Mouse (Mus musculus): ENCODE results near the gene P2ry12. TPM values are rescaled to one million over a fixed set of nuclear protein-coding genes. Genes with fewer than 3 reads are reported as not detected.
A peak's percentile ranks its signal among the peaks of the same experiment; 100 is the strongest.

The P2ry12 gene
- polyA plus RNA-seq (2016; fragmentation: Nextera tagmentation; extraction: Ambion mirVana), result 2.0 and 2.1 TPM in 2 replicates

GRCm38 (mm10) chr3:59262704-59263103 is at the start of gene P2ry12:
P2ry12 (minus strand) TSS chr3:59262871.
- 22% methylated on average over 7 of the region's 7 CpGs for WGBS
- Histone ChIP-seq H3K4me2 (replicated peaks) (no peak within 1 kb of the TSS), H3K9me3 (no peaks in the 10 kb centered on the region), H3K36me3 (no peaks in the 10 kb centered on the region), H3K27ac (no peak within 1 kb of the TSS), H3K27me3 (no peaks in the 10 kb centered on the region), H3K9ac (no peak within 1 kb of the TSS), H3K4me3 (no peak within 1 kb of the TSS), H3K4me1 (peaks cover 6% of the 10 kb centered on the region; the same call in 1 of the 2 replicates)
- no peak for ATAC-seq (ENCODE audit: insufficient number of reproducible peaks, insufficient read depth, low FRiP score, low TSS enrichment)

DNA sequence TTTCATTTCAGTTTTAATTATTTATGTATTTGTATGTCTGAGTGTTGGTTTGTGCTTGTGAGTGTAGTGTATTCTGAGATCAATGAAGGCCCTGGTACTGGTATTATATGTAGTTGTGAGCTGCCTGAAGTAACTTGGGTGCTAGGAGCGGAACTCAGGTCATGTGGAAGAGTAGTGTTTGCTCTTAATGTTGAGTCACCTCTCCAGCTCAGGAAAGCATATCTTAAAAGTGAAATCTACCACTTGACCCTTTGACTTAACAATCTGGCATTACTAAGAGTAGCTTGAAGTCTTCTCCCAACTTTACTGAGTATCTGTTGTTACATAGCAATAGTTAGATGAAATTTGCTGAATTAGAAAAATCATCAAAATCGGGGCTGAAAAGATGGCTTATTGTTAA is 42.8 kb upstream of the P2ry12 start:
- no peak overlapping the region for H3K27ac ChIP-seq
- H3K9me3 ChIP-seq, result no peaks in the 10 kb centered on the region
- H3K36me3 ChIP-seq, result no peaks in the 10 kb centered on the region
- H3K4me2 ChIP-seq (replicated peaks), result no peak overlapping the region
- no peak for ATAC-seq (ENCODE audit: insufficient number of reproducible peaks, insufficient read depth, low FRiP score, low TSS enrichment)
- WGBS, result 85% methylated on average over 2 of the region's 2 CpGs
- H3K9ac ChIP-seq, result no peak overlapping the region
- H3K4me3 ChIP-seq, result no peak overlapping the region
- no peaks in the 10 kb centered on the region for H3K27me3 ChIP-seq
- no peaks in the 10 kb centered on the region for H3K4me1 ChIP-seq

- WGBS, result 89% methylated on average over 5 of the region's 5 CpGs
- H3K27me3 ChIP-seq, result no peaks in the 10 kb centered on the region
- H3K9ac ChIP-seq, result no peak overlapping the region
Observed at GRCm38 (mm10) chr3:59304944-59305343, 42.3 kb upstream of the P2ry12 start.

DNA sequence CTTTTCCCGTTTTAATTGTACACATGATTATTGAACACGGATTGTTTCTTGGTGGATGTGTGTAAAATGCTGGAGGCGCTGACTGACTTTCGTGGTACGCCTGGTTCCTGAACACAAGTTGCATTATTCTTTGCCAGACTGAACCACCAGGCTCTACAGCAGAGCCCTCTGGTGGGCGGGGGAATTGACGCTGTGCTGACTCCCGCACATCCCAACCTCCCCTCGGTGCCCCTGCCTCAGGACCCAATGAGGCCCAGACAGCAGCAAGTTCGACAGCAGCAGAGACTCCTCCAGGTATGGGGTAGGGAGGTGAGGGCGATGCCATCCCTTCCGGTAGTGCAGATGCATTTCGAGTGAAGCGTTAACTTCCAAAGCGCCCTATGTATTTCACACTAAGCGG is 35.0 kb upstream of the P2ry12 start:
- Histone ChIP-seq H3K9me3 (no peaks in the 10 kb centered on the region), H3K27ac (no peak overlapping the region), H3K4me2 (replicated peaks) (no peak overlapping the region), H3K4me3 (no peak overlapping the region), H3K27me3 (no peaks in the 10 kb centered on the region), H3K9ac (no peak overlapping the region), H3K4me1 (0 out of 2 replicates have a peak, but pooled peaks cover 3% of the 10 kb centered on the region), H3K36me3 (no peaks in the 10 kb centered on the region)
- 80% methylated on average over 16 of the region's 16 CpGs for WGBS
- no peak for ATAC-seq (ENCODE audit: insufficient number of reproducible peaks, insufficient read depth, low FRiP score, low TSS enrichment)

More at GRCm38 (mm10) chr3:59304944-59305343, 42.3 kb upstream of the P2ry12 start:
- Histone ChIP-seq H3K4me2 (replicated peaks) (no peak overlapping the region), H3K36me3 (no peaks in the 10 kb centered on the region), H3K27ac (no peak overlapping the region), H3K4me1 (no peaks in the 10 kb centered on the region), H3K9me3 (no peaks in the 10 kb centered on the region), H3K4me3 (no peak overlapping the region)
- no peak for ATAC-seq (ENCODE audit: insufficient number of reproducible peaks, insufficient read depth, low FRiP score, low TSS enrichment)

- 74% methylated on average over 5 of the region's 5 CpGs for WGBS
Observed at GRCm38 (mm10) chr3:59296563-59297130, 34.0 kb upstream of the P2ry12 start.

GRCm38 (mm10) chr3:59295699-59296562 is 33.3 kb upstream of the P2ry12 start:
- 68% methylated on average over 16 of the region's 16 CpGs for WGBS
- no peak overlapping the region for H3K4me2 ChIP-seq (replicated peaks)
- H3K9me3 ChIP-seq, result no peaks in the 10 kb centered on the region
- 0 out of 2 replicates have a peak, but pooled peaks cover 3% of the 10 kb centered on the region for H3K4me1 ChIP-seq
- no peak for ATAC-seq (ENCODE audit: insufficient number of reproducible peaks, insufficient read depth, low FRiP score, low TSS enrichment)
- H3K27me3 ChIP-seq, result no peaks in the 10 kb centered on the region
- H3K4me3 ChIP-seq, result no peak overlapping the region
- no peaks in the 10 kb centered on the region for H3K36me3 ChIP-seq
- peak overlapping the region; percentile 69 for H3K27ac ChIP-seq
- H3K9ac ChIP-seq, result no peak overlapping the region

More at GRCm38 (mm10) chr3:59296563-59297130, 34.0 kb upstream of the P2ry12 start:
- ATAC-seq (ENCODE audit: insufficient number of reproducible peaks, insufficient read depth, low FRiP score, low TSS enrichment), result no peak
- no peaks in the 10 kb centered on the region for H3K27me3 ChIP-seq
- H3K9ac ChIP-seq, result no peak overlapping the region
- H3K4me3 ChIP-seq, result no peak overlapping the region
- H3K36me3 ChIP-seq, result no peaks in the 10 kb centered on the region
- H3K4me1 ChIP-seq, result 0 out of 2 replicates have a peak, but pooled peaks cover 3% of the 10 kb centered on the region
- H3K4me2 ChIP-seq (replicated peaks), result no peak overlapping the region
- no peak overlapping the region for H3K27ac ChIP-seq
- no peaks in the 10 kb centered on the region for H3K9me3 ChIP-seq

DNA sequence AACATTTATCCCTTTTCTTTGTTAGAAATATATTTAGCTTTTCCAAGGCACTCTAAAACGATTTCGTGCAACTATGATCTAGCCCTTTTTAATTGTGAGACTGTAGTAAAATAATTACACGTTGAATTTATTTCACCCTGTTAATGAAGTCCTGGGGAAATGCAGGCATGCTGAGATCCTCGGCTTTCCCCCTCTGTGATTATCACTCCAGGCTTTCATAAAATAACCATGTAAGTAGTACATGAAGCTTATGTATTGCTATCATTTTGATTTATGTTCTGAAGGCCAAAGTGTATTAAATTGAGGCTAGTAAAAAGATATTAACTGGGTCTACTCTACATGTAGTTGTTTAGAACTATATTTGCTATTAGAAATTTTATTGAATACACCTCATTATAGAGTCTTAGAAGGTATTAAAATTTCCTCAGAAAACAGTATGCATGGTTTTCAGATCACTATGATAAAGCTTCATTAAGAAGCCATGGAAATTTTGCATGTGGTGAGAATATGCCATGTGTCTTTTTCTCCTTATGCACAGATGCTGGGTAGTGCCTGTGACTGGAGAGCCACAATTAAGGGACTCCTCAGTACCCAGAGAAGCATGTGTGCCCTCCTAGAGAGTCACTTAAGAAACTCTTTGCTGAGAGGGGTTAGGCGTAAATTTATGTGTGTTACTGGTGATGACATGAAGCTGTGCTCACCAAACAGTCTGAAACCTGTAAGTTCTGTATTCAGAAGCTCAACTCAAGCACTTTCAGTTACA is 30.9 kb upstream of the P2ry12 start:
- ATAC-seq (ENCODE audit: insufficient number of reproducible peaks, insufficient read depth, low FRiP score, low TSS enrichment), result no peak
- Histone ChIP-seq H3K9me3 (no peaks in the 10 kb centered on the region), H3K27me3 (no peaks in the 10 kb centered on the region), H3K27ac (no peak overlapping the region), H3K9ac (no peak overlapping the region), H3K4me2 (replicated peaks) (no peak overlapping the region), H3K36me3 (no peaks in the 10 kb centered on the region), H3K4me1 (0 out of 2 replicates have a peak, but pooled peaks cover 3% of the 10 kb centered on the region), H3K4me3 (no peak overlapping the region)
- WGBS, result 88% methylated on average over 5 of the region's 5 CpGs

DNA sequence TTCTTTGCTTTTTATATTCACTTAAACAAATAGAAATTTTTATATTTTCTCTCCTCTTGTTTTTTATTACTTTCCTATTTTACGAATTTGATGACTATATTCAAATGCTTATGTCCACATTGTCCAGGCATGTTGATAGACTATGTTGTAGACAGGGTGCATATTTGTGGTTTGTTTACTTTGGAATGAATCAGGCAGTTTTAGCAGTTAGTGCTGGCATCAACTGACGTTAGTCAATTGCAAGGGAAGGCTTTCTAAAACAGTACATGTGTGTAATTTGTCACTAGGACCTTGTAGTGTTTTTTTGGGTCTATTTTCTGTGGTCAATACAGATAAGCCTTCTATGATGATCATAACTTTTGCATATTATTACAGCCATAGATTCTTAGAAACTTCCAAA is 27.9 kb upstream of the P2ry12 start:
- 57% methylated on average over 2 of the region's 2 CpGs for WGBS
- no peaks in the 10 kb centered on the region for H3K9me3 ChIP-seq
- no peak for ATAC-seq (ENCODE audit: insufficient number of reproducible peaks, insufficient read depth, low FRiP score, low TSS enrichment)
- H3K4me3 ChIP-seq, result no peak overlapping the region
- H3K36me3 ChIP-seq, result no peaks in the 10 kb centered on the region
- no peak overlapping the region for H3K27ac ChIP-seq
- no peak overlapping the region for H3K4me2 ChIP-seq (replicated peaks)
- H3K4me1 ChIP-seq, result no peaks in the 10 kb centered on the region
- H3K27me3 ChIP-seq, result no peaks in the 10 kb centered on the region
- H3K9ac ChIP-seq, result no peak overlapping the region

DNA sequence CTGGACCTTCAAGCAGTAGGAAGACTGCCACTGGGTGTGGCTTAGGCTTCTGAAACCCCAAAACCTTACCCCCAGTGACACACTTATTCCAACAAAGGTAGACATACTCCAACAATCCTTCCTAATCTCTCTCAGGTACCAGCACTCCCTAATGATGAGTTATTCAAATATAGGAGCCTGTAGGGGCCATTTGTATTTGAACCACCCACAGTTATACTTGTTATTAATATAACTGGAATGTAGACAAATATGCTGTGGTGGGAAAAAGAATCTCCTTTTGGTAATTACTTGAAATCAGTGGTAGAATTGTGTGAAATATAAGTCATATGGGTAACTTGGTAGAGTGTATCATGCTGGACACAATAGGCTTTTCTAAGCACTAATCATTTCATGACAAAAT is 15.9 kb upstream of the P2ry12 start:
- no peak overlapping the region for H3K9ac ChIP-seq
- no peak for ATAC-seq (ENCODE audit: insufficient number of reproducible peaks, insufficient read depth, low FRiP score, low TSS enrichment)
- no peaks in the 10 kb centered on the region for H3K9me3 ChIP-seq
- H3K4me2 ChIP-seq (replicated peaks), result no peak overlapping the region
- H3K4me1 ChIP-seq, result 0 out of 2 replicates have a peak, but pooled peaks cover 8% of the 10 kb centered on the region
- H3K27me3 ChIP-seq, result no peaks in the 10 kb centered on the region
- H3K36me3 ChIP-seq, result no peaks in the 10 kb centered on the region
- H3K4me3 ChIP-seq, result no peak overlapping the region
- H3K27ac ChIP-seq, result no peak overlapping the region

GRCm38 (mm10) chr3:59278254-59278533 is 15.5 kb upstream of the P2ry12 start:
- Histone ChIP-seq H3K36me3 (no peaks in the 10 kb centered on the region), H3K27me3 (no peaks in the 10 kb centered on the region), H3K9me3 (no peaks in the 10 kb centered on the region), H3K27ac (no peak overlapping the region), H3K9ac (no peak overlapping the region), H3K4me2 (replicated peaks) (no peak overlapping the region), H3K4me1 (0 out of 2 replicates have a peak, but pooled peaks cover 8% of the 10 kb centered on the region), H3K4me3 (no peak overlapping the region)
- no peak for ATAC-seq (ENCODE audit: insufficient number of reproducible peaks, insufficient read depth, low FRiP score, low TSS enrichment)
- 84% methylated on average over 3 of the region's 3 CpGs for WGBS

GRCm38 (mm10) chr3:59277502-59278253 is 15.0 kb upstream of the P2ry12 start:
- Histone ChIP-seq H3K27ac (no peak overlapping the region), H3K27me3 (no peaks in the 10 kb centered on the region), H3K4me3 (no peak overlapping the region), H3K36me3 (no peaks in the 10 kb centered on the region), H3K4me1 (0 out of 2 replicates have a peak, but pooled peaks cover 8% of the 10 kb centered on the region), H3K9ac (no peak overlapping the region), H3K4me2 (replicated peaks) (no peak overlapping the region), H3K9me3 (no peaks in the 10 kb centered on the region)
- ATAC-seq (ENCODE audit: insufficient number of reproducible peaks, insufficient read depth, low FRiP score, low TSS enrichment), result no peak
- 36% methylated on average over 3 of the region's 3 CpGs for WGBS

All from embryonic facial prominence, embryonic 12.5 days (tissue).